In the genomic region with DNA sequence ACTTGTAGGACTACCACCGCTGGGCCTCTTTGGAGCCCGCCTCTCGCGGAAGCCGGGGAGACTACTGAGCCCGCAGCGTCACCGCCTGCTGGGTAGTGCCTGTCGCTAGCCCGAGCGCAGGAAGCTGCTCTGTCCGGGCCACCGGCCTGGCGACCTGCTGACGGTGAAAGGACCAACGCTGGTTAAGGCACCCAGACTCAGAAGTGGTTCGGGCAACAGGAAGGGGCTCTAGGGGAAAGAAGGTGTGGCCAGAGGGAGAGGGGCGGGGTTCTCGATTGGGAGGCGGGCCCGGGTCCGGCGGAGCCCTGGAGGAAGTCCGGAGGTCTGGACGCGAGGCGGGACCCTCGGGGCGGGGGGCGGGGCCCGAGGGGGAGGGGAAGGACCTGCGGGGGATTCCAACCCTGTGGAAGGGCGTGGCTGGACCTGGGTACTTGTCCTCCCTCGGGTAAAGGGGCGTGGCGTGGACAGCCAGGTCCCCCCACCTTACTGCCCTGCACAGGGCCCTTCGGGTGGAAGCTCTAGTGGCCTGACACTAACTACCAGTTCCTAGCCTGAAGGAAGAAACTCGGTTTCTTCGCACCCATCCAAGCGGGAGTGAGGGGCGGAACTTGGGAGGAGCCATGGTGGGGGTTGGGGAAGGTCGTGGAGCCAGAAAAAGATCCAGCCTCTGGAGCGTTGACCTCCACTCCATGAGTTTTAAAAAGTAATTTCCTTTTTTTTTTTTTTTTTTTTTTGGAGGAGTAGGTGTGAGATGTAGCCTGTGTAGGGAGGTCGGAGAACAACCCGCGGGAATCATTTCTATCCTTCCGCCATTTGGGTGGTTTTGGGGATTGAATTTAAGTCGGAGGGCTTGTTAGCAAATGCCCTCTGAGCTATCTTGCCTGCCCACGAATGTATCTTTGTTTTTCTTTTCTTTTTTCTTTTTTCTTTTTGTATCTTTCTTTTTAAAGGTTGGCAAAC, we compare ENCODE assay signal across 7 mouse cellular contexts. TPM values are rescaled to one million over a fixed set of nuclear protein-coding genes. Genes with fewer than 3 reads are reported as not detected.
DNase-seq lines count a peak whose midpoint lies in the region; ATAC-seq and TF ChIP-seq lines count a peak whose summit lies in the region.

No protein-coding gene starts in this region.

- peak overlapping the region; percentile 91 for H3K27ac ChIP-seq in intestine, embryonic 14.5 days (ENCODE audit: low read depth)
- peak overlapping the region; percentile 91 for H3K27ac ChIP-seq in limb, embryonic 12.5 days
- H3K27ac ChIP-seq in midbrain, embryonic 13.5 days, result peak overlapping the region; percentile 52
- peak overlapping the region; percentile 83 for H3K27ac ChIP-seq in small intestine, adult 2 months (ENCODE audit: insufficient read depth, low read depth, low read length)

- 2% methylated on average over 45 of the region's 49 CpGs for WGBS in intestine, embryonic 14.5 days
- WGBS in limb, embryonic 12.5 days, result 2% methylated on average over 47 of the region's 49 CpGs
- WGBS in midbrain, embryonic 13.5 days, result 1% methylated on average over 47 of the region's 49 CpGs
- WGBS in small intestine, adult 2 months, result 2% methylated on average over 41 of the region's 49 CpGs

- no peak; the same call in 1 of the 2 replicates for TF ChIP-seq POLR2A in small intestine, adult 2 months (IDR thresholded peaks at IDR 0.05; ENCODE audit: low read depth, low read length)

- H3K4me3 ChIP-seq in intestine, embryonic 14.5 days (ENCODE audit: low read depth, low read length), result peak overlapping the region; percentile 49
- peak overlapping the region; percentile 54 for H3K4me3 ChIP-seq in limb, embryonic 12.5 days (replicated peaks)
- peak overlapping the region; percentile 54 for H3K4me3 ChIP-seq in midbrain, embryonic 13.5 days (replicated peaks)
- H3K4me3 ChIP-seq in small intestine, adult 2 months (ENCODE audit: low read depth, low read length), result peak overlapping the region; percentile 77

- DNase-seq in adrenal gland, adult 8-10 months, result peak; percentile 86
- peak; percentile 94 for DNase-seq in embryo, embryonic 10.5 days (ENCODE audit: low spot score)
- DNase-seq in gastrocnemius, postnatal 25 days, result peak; percentile 90
- peak; percentile 97 for DNase-seq in intestine, embryonic 14.5 days (ENCODE audit: low spot score)

- H3K27me3 ChIP-seq in intestine, embryonic 14.5 days (replicated peaks; ENCODE audit: control insufficient read depth, insufficient read depth, low read length), result no peaks in the 10 kb centered on the region
- no peaks in the 10 kb centered on the region for H3K27me3 ChIP-seq in limb, embryonic 12.5 days
- no peaks in the 10 kb centered on the region for H3K27me3 ChIP-seq in midbrain, embryonic 13.5 days
- H3K27me3 ChIP-seq in small intestine, adult 2 months (ENCODE audit: control insufficient read depth, insufficient read depth, low read length), result no peaks in the 10 kb centered on the region

- H3K4me1 ChIP-seq in intestine, embryonic 14.5 days (replicated peaks; ENCODE audit: control insufficient read depth, insufficient read depth, low read length), result peaks cover 24% of the 10 kb centered on the region; the same call in 1 of the 2 replicates
- peaks cover 10% of the 10 kb centered on the region for H3K4me1 ChIP-seq in limb, embryonic 12.5 days (replicated peaks)
- peaks cover 22% of the 10 kb centered on the region for H3K4me1 ChIP-seq in midbrain, embryonic 13.5 days (replicated peaks)
- peaks cover 28% of the 10 kb centered on the region for H3K4me1 ChIP-seq in small intestine, adult 2 months (ENCODE audit: control insufficient read depth, insufficient read depth, insufficient read length, low read length)

- ATAC-seq in intestine, embryonic 14.5 days (replicated peaks; ENCODE audit: low FRiP score, low TSS enrichment, low read depth), result peak; percentile 89
- peak; percentile 84 for ATAC-seq in limb, embryonic 12.5 days (ENCODE audit: insufficient number of reproducible peaks, insufficient read depth, low FRiP score, low TSS enrichment, low read depth)
- peak; percentile 83 for ATAC-seq in midbrain, embryonic 13.5 days

- no peaks in the 10 kb centered on the region for H3K36me3 ChIP-seq in intestine, embryonic 14.5 days (ENCODE audit: control insufficient read depth, insufficient read depth, low read length)
- no peaks in the 10 kb centered on the region for H3K36me3 ChIP-seq in limb, embryonic 12.5 days
- no peaks in the 10 kb centered on the region for H3K36me3 ChIP-seq in midbrain, embryonic 13.5 days
- no peaks in the 10 kb centered on the region for H3K36me3 ChIP-seq in small intestine, adult 2 months (ENCODE audit: control insufficient read depth, insufficient read depth, low read length)

- no peak for TF ChIP-seq CTCF in small intestine, adult 2 months (IDR thresholded peaks at IDR 0.05; ENCODE audit: extremely low read depth, insufficient read length, insufficient replicate concordance, low read depth, low read length)

- peak overlapping the region; percentile 67 for H3K4me2 ChIP-seq in intestine, embryonic 14.5 days (ENCODE audit: low read length)
- H3K4me2 ChIP-seq in limb, embryonic 12.5 days, result peak overlapping the region; percentile 64
- H3K4me2 ChIP-seq in midbrain, embryonic 13.5 days (replicated peaks), result peak overlapping the region; percentile 84

- peak overlapping the region; percentile 57 for H3K9ac ChIP-seq in intestine, embryonic 14.5 days (ENCODE audit: low read length)
- H3K9ac ChIP-seq in limb, embryonic 12.5 days (replicated peaks), result peak overlapping the region; percentile 66
- peak overlapping the region; percentile 64 for H3K9ac ChIP-seq in midbrain, embryonic 13.5 days (replicated peaks)

- no peaks in the 10 kb centered on the region for H3K9me3 ChIP-seq in intestine, embryonic 14.5 days (ENCODE audit: control insufficient read depth, low read length)
- H3K9me3 ChIP-seq in limb, embryonic 12.5 days, result no peaks in the 10 kb centered on the region
- no peaks in the 10 kb centered on the region for H3K9me3 ChIP-seq in midbrain, embryonic 13.5 days

RNA-seq across cellular contexts. Expression of a gene that starts 9.9 kb away (rescaled TPM):
- total RNA-seq in adrenal gland, adult 8-10 months (2022), result 1 to 10 TPM in 1 of 4 experiments, not detected in 3; 1.2 TPM
- not detected for total RNA-seq in gastrocnemius, postnatal 25 days (2021)
- polyA plus RNA-seq in intestine, embryonic 14.5 days (2014; fragmentation: Nextera tagmentation; extraction: Ambion mirVana), result 0.47 TPM in 1 of 2 replicates, not detected in the other
- polyA plus RNA-seq in limb, embryonic 12.5 days (2016; fragmentation: Nextera tagmentation; extraction: Ambion mirVana), result not detected in 2 replicates
- polyA plus RNA-seq in midbrain, embryonic 13.5 days (2015; fragmentation: Nextera tagmentation; extraction: Ambion mirVana), result not detected in 2 replicates
- not detected in 2 replicates for polyA plus RNA-seq in small intestine, adult 2 months (2012; rRNA removed)

RNA-seq across cellular contexts. Expression of a gene that starts 10.1 kb away (rescaled TPM):
- total RNA-seq in adrenal gland, adult 8-10 months (2022), result not detected
- total RNA-seq in gastrocnemius, postnatal 25 days (2021), result not detected
- polyA plus RNA-seq in intestine, embryonic 14.5 days (2014; fragmentation: Nextera tagmentation; extraction: Ambion mirVana), result not detected in 2 replicates
- not detected in 2 replicates for polyA plus RNA-seq in limb, embryonic 12.5 days (2016; fragmentation: Nextera tagmentation; extraction: Ambion mirVana)
- polyA plus RNA-seq in midbrain, embryonic 13.5 days (2015; fragmentation: Nextera tagmentation; extraction: Ambion mirVana), result 0.16 and 0.26 TPM in 2 replicates
- polyA plus RNA-seq in small intestine, adult 2 months (2012; rRNA removed), result not detected in 2 replicates

RNA-seq across cellular contexts. Expression of a gene that starts 12.5 kb away (rescaled TPM):
- total RNA-seq in adrenal gland, adult 8-10 months (2022), result 10 to 100 TPM; 36.0 to 48.0 (median 43.9) TPM
- total RNA-seq in gastrocnemius, postnatal 25 days (2021), result 1 to 10 TPM; 1.6 to 2.8 TPM
- polyA plus RNA-seq in intestine, embryonic 14.5 days (2014; fragmentation: Nextera tagmentation; extraction: Ambion mirVana), result 595 and 619 TPM in 2 replicates
- polyA plus RNA-seq in limb, embryonic 12.5 days (2016; fragmentation: Nextera tagmentation; extraction: Ambion mirVana), result 1,451 and 1,538 TPM in 2 replicates
- 1,749 and 1,885 TPM in 2 replicates for polyA plus RNA-seq in midbrain, embryonic 13.5 days (2015; fragmentation: Nextera tagmentation; extraction: Ambion mirVana)
- polyA plus RNA-seq in small intestine, adult 2 months (2012; rRNA removed), result 7.7 and 37.3 TPM in 2 replicates

RNA-seq across cellular contexts. Expression of a gene that starts 39.5 kb away (rescaled TPM):
- total RNA-seq in adrenal gland, adult 8-10 months (2022), result 10 to 100 TPM; 73.0 to 83.5 (median 80.3) TPM
- total RNA-seq in gastrocnemius, postnatal 25 days (2021), result 10 to 100 TPM; 25.6 to 26.9 TPM
- 21.8 and 24.6 TPM in 2 replicates for polyA plus RNA-seq in intestine, embryonic 14.5 days (2014; fragmentation: Nextera tagmentation; extraction: Ambion mirVana)
- 24.6 and 24.9 TPM in 2 replicates for polyA plus RNA-seq in limb, embryonic 12.5 days (2016; fragmentation: Nextera tagmentation; extraction: Ambion mirVana)
- polyA plus RNA-seq in midbrain, embryonic 13.5 days (2015; fragmentation: Nextera tagmentation; extraction: Ambion mirVana), result 34.0 and 36.7 TPM in 2 replicates
- polyA plus RNA-seq in small intestine, adult 2 months (2012; rRNA removed), result 13.9 and 24.5 TPM in 2 replicates

RNA-seq across cellular contexts. Expression of a gene that starts 41.6 kb away (rescaled TPM):
- total RNA-seq in adrenal gland, adult 8-10 months (2022), result 10 to 100 TPM; 41.0 to 84.1 (median 61.0) TPM
- total RNA-seq in gastrocnemius, postnatal 25 days (2021), result 1 to 10 TPM; 9.6 to 9.9 TPM
- 212 and 230 TPM in 2 replicates for polyA plus RNA-seq in intestine, embryonic 14.5 days (2014; fragmentation: Nextera tagmentation; extraction: Ambion mirVana)
- polyA plus RNA-seq in limb, embryonic 12.5 days (2016; fragmentation: Nextera tagmentation; extraction: Ambion mirVana), result 278 and 292 TPM in 2 replicates
- 138 TPM in 2 replicates for polyA plus RNA-seq in midbrain, embryonic 13.5 days (2015; fragmentation: Nextera tagmentation; extraction: Ambion mirVana)
- 13.7 and 31.1 TPM in 2 replicates for polyA plus RNA-seq in small intestine, adult 2 months (2012; rRNA removed)

Comparison
In these comparisons a context has a peak if more than half of its experiments do, and no peak if none do; other contexts are left out.
1. Peak in every context shown above with its lines: DNase-seq, ATAC-seq, H3K4me3 ChIP-seq and H3K27ac ChIP-seq.
2. RNA of a gene that starts 12.5 kb away (polyA plus RNA-seq): 1,749 to 1,885 TPM in midbrain, embryonic 13.5 days, 1,451 to 1,538 TPM in limb, embryonic 12.5 days and 595 to 619 TPM in intestine, embryonic 14.5 days; 7.7 to 37.3 TPM in small intestine, adult 2 months; every median in the first group is over 10 times any median in the second.